Mouse (Mus musculus): ENCODE measurements around the gene Sbno1. TPM values are rescaled to one million over a fixed set of nuclear protein-coding genes. Genes with fewer than 3 reads are reported as not detected.
"Not testable (repeated sequence)": the region's sequence is repeated elsewhere in the genome, so short reads cannot be mapped to it uniquely, and the experiment has no call there.

The Sbno1 gene
- polyA plus RNA-seq, 1 experiment from 2014 or later: 102 TPM

DNA sequence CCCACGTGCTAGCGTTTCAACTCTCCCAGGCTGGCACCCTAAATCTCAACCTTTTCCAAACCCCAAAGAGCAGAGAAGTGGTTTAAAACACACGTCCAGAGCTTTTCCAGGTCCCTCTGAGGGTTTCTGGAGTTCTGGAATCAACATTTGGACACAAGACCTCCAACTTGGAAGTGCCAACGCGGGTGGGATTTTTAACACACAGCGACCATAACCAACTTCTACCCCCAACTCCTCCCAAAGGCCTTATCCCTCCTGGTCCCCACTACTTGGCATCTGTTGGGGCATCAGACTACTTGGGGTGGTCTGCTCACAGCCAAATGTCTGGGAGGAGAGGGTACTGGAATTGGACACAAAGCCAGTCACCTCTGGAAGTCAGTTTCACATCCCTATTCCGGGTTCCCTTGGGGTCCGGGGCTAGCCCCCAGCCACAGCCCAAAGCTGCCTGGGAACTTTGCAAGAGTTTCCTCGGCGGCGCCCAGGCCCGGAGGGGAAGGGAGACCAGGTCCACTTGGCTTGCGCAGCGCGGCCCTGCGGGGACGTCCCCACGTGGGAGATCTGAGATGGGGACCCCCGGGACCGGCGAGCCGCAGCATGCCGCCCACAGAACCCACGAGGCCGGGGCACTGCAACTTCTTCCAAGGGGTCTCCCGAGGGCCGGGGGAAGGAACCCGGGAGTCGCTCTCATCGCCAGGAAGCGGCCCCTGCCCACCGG, 72.6 kb downstream of the Sbno1 start:
- H3K27ac ChIP-seq (ENCODE audit: low read depth, low read length): peak overlapping the region; percentile 99
- peaks cover 21% of the 10 kb centered on the region for H3K36me3 ChIP-seq (ENCODE audit: control insufficient read depth, insufficient read depth, low read length)
- no peaks in the 10 kb centered on the region for H3K9me3 ChIP-seq (ENCODE audit: control insufficient read depth, low read length)
- 0% methylated on average over 30 of the region's 32 CpGs for WGBS
- H3K9ac ChIP-seq (ENCODE audit: low read depth, low read length): peak overlapping the region; percentile 100
- H3K27me3 ChIP-seq (ENCODE audit: control insufficient read depth, insufficient read depth, low read length): no peaks in the 10 kb centered on the region
- H3K4me3 ChIP-seq (ENCODE audit: low read length): peak overlapping the region; percentile 96
- peak overlapping the region; percentile 79 for H3K4me2 ChIP-seq (replicated peaks; ENCODE audit: low read depth, low read length)
- H3K4me1 ChIP-seq (ENCODE audit: control insufficient read depth, insufficient read depth, low read length): peaks cover 14% of the 10 kb centered on the region
- 0 out of 2 replicates have a peak, but pooled peaks have one; percentile 1 for ATAC-seq (ENCODE audit: low FRiP score, low TSS enrichment)

DNA sequence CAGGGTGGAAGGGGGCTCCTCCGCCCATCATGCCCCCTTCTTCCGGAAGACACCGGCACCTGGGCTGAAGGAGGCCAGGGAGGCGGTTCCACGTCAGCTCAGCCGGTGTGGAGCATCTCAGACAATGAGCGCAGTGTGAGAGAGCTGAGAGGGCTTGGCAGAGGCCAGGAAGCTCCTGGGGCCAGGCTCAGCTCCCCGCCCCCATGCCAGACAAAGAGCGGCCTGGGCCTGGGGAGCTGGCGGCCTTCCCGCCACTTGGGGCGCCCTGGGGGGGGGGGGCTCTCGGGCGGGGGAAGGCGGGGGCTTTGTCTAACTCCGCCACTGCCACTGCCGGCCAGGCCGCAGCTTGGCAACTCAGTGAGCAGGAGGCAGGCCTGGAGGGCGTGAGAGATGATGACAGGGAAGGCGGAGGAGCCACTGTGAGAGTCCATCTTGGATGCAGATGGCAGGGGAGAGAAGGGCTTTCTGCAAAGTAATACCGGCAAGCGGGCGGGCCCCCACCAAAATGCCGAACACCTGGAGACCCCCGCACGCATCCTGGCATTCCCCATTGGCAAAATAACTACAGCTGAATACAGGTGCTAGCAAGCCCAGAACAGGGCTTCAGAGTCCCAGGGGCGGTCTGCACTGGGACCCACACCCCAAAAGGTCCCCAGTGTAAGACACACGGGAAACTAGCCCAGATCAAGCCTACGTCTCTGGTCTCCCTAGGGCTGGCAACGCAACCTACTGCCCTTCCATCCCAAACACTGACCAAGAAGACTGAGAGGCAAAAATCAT, 73.5 kb downstream of the Sbno1 start:
- peaks cover 14% of the 10 kb centered on the region for H3K4me1 ChIP-seq (ENCODE audit: control insufficient read depth, insufficient read depth, low read length)
- no peaks in the 10 kb centered on the region for H3K27me3 ChIP-seq (ENCODE audit: control insufficient read depth, insufficient read depth, low read length)
- peak overlapping the region; percentile 79 for H3K4me2 ChIP-seq (replicated peaks; ENCODE audit: low read depth, low read length)
- H3K36me3 ChIP-seq (ENCODE audit: control insufficient read depth, insufficient read depth, low read length): peaks cover 25% of the 10 kb centered on the region
- WGBS: under 1% methylated on average over 30 of the region's 30 CpGs
- ATAC-seq (ENCODE audit: low FRiP score, low TSS enrichment): peak; percentile 88
- peak overlapping the region; percentile 100 for H3K9ac ChIP-seq (ENCODE audit: low read depth, low read length)
- peak overlapping the region; percentile 96 for H3K4me3 ChIP-seq (ENCODE audit: low read length)
- H3K9me3 ChIP-seq (ENCODE audit: control insufficient read depth, low read length): no peaks in the 10 kb centered on the region
- peak overlapping the region; percentile 99 for H3K27ac ChIP-seq (ENCODE audit: low read depth, low read length)

DNA sequence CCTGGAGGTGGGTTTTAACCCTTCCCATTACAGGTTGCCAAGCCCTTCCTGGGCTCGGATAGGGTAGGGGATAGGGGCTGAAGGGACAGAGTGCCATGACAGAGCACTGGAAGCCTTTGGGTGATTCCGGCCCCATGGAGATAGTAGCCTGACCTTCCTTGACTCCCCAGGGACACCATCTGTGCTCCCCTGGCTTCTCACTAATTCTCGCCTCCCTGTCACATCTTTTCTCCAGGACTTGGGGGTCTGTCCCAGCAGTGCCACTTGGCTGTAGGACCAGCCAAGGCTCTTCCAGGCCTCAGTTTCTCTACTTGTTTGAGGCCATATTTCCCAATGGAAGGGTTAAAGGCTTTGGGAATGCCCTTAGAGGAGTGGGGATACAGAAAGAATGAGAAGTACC, 74.2 kb downstream of the Sbno1 start:
- no peaks in the 10 kb centered on the region for H3K27me3 ChIP-seq (ENCODE audit: control insufficient read depth, insufficient read depth, low read length)
- peak overlapping the region; percentile 99 for H3K27ac ChIP-seq (ENCODE audit: low read depth, low read length)
- no peaks in the 10 kb centered on the region for H3K9me3 ChIP-seq (ENCODE audit: control insufficient read depth, low read length)
- peaks cover 14% of the 10 kb centered on the region for H3K4me1 ChIP-seq (ENCODE audit: control insufficient read depth, insufficient read depth, low read length)
- H3K9ac ChIP-seq (ENCODE audit: low read depth, low read length): peak overlapping the region; percentile 100
- H3K4me2 ChIP-seq (replicated peaks; ENCODE audit: low read depth, low read length): peak overlapping the region; percentile 79
- WGBS: 36% methylated on average over 3 of the region's 3 CpGs
- peaks cover 31% of the 10 kb centered on the region for H3K36me3 ChIP-seq (ENCODE audit: control insufficient read depth, insufficient read depth, low read length)
- ATAC-seq (ENCODE audit: low FRiP score, low TSS enrichment): no peak
- peak overlapping the region; percentile 96 for H3K4me3 ChIP-seq (ENCODE audit: low read length)

DNA sequence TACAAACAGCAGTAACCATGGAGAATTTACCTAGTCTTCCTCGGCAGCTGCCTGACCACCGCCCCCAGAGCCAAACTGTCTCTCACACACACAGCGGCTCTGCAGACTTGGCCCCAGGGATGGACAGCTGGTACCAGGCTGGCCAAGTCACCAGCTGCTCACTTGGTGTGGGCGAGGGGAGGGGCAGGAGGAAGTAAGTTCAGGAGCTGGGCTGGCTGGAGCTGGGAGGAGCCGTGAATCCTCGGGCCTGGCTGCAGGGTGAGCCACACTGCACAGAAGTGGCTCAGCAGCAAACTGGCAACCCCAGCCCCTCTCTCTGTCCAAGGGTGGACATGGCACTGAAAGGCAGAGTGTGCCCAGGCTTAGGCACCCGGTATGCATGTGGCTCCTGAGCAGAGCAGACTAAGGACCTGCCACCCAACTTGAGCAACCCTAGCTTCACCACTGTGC, 74.7 kb downstream of the Sbno1 start:
- peaks cover 36% of the 10 kb centered on the region for H3K36me3 ChIP-seq (ENCODE audit: control insufficient read depth, insufficient read depth, low read length)
- ATAC-seq (ENCODE audit: low FRiP score, low TSS enrichment): peak; percentile 22; the same call in 1 of the 2 replicates
- peak overlapping the region; percentile 99 for H3K27ac ChIP-seq (ENCODE audit: low read depth, low read length)
- H3K9ac ChIP-seq (ENCODE audit: low read depth, low read length): peak overlapping the region; percentile 100
- 15% methylated on average over 7 of the region's 7 CpGs for WGBS
- no peaks in the 10 kb centered on the region for H3K9me3 ChIP-seq (ENCODE audit: control insufficient read depth, low read length)
- peaks cover 14% of the 10 kb centered on the region for H3K4me1 ChIP-seq (ENCODE audit: control insufficient read depth, insufficient read depth, low read length)
- peak overlapping the region; percentile 96 for H3K4me3 ChIP-seq (ENCODE audit: low read length)
- no peaks in the 10 kb centered on the region for H3K27me3 ChIP-seq (ENCODE audit: control insufficient read depth, insufficient read depth, low read length)
- H3K4me2 ChIP-seq (replicated peaks; ENCODE audit: low read depth, low read length): peak overlapping the region; percentile 79

DNA sequence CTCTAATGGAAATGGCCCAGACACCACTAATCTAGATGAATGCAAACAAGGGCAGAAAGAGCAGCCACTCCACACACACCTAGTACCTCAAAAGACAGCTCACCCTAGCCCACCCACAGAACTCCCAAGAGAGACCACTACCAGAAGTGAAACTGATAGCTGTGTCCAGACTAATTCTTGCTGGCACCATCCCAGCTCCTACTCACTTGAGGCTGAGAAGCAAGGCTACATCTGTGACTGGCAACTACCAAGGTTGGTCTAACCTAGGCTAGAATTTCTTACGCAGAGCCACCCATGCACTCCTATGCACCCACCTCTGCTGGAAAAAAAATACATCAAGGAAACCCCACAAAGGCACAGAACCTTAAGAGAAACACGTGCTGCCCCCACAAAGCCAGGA, 75.5 kb downstream of the Sbno1 start:
- Histone ChIP-seq H3K4me2 (replicated peaks; ENCODE audit: low read depth, low read length) (no peak overlapping the region; the same call in 1 of the 2 replicates), H3K4me3 (ENCODE audit: low read length) (no peak overlapping the region)
- no peak for ATAC-seq (ENCODE audit: low FRiP score, low TSS enrichment)

DNA sequence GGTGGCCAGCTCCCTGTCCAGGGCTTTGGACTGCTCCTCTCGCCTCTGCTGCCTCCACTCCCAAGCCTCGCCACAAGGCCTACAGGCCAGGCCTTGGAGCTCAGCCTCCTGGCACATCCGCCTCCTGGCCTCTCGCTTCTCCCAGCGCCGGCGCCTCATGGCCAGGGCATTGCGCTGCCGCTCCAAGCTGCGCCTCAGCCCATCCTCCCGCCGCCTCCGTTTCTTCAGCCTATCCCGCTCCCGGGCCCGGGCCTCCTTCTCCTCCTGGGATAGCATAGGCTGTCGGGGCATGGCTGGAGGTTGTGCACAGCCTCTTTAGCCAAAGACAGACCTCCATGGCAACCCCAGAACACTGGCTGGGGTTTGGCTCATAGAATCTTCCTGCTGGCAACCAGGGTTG, 76.6 kb downstream of the Sbno1 start:
- Histone ChIP-seq H3K27ac (ENCODE audit: low read depth, low read length) (no peak overlapping the region), H3K27me3 (ENCODE audit: control insufficient read depth, insufficient read depth, low read length) (no peaks in the 10 kb centered on the region), H3K36me3 (ENCODE audit: control insufficient read depth, insufficient read depth, low read length) (peaks cover 47% of the 10 kb centered on the region), H3K9ac (ENCODE audit: low read depth, low read length) (no peak overlapping the region), H3K4me2 (replicated peaks; ENCODE audit: low read depth, low read length) (no peak overlapping the region), H3K4me3 (ENCODE audit: low read length) (no peak overlapping the region), H3K9me3 (ENCODE audit: control insufficient read depth, low read length) (no peaks in the 10 kb centered on the region), H3K4me1 (ENCODE audit: control insufficient read depth, insufficient read depth, low read length) (peaks cover 11% of the 10 kb centered on the region)
- 92% methylated on average over 17 of the region's 17 CpGs for WGBS
- ATAC-seq (ENCODE audit: low FRiP score, low TSS enrichment): no peak

More for the DNA sequence above, 75.5 kb downstream of the Sbno1 start:
- WGBS: 79% methylated on average over 2 of the region's 2 CpGs
- Histone ChIP-seq H3K9ac (ENCODE audit: low read depth, low read length) (peak overlapping the region; percentile 23; the same call in 1 of the 2 replicates), H3K4me1 (ENCODE audit: control insufficient read depth, insufficient read depth, low read length) (peaks cover 11% of the 10 kb centered on the region), H3K36me3 (ENCODE audit: control insufficient read depth, insufficient read depth, low read length) (peaks cover 38% of the 10 kb centered on the region), H3K27me3 (ENCODE audit: control insufficient read depth, insufficient read depth, low read length) (no peaks in the 10 kb centered on the region), H3K27ac (ENCODE audit: low read depth, low read length) (no peak overlapping the region), H3K9me3 (ENCODE audit: control insufficient read depth, low read length) (no peaks in the 10 kb centered on the region)

DNA sequence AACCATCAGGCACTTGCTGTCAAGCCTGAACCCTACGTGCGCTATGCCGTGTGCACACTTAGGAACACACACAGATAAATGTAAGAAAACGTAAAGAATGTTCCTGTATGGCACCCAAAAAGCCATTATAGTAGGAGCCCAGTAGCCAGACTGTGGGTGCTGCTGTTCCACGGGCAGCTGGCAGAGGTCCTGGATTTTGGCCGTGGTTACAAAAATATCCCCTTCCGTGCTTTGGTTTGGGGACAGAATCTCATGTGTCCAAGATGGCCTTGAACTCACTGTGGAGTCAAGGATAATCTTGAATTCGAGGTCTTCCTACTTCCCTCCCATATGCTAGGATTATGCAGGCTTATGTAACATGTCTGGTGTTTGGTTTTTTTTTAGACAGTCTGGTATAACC, 82.9 kb downstream of the Sbno1 start:
- 79% methylated on average over 8 of the region's 8 CpGs for WGBS
- 0 out of 2 replicates have a peak, but pooled peaks cover under 1% of the 10 kb centered on the region for H3K4me1 ChIP-seq (ENCODE audit: control insufficient read depth, insufficient read depth, low read length)

DNA sequence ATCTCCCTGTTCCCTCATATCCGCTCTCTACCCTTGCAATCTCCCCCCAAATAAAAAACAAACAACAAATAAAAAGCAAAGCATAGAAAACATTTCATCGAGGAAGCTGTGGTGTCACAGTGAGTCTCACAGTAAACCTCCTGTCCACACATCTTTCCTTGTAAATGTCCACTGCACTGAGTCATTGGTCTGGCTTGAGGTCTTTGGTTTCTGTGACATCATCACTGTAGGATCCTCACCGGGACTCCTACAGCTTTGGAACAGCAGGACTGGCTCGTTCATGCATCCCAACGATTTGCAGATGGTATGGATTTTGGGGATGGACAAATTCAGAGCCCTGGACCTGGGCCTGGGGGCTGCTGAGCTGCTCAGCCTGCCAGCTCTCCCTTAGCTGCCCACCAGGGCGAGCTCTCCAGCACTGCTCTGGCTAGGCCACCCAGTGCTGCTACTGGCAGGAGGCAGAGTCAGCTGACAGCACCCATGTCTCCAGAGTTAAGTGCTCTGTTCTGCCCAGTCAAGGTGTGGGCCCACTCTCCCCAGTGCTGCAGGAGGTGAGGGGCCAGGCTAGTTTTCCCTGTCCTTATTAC, 84.0 kb downstream of the Sbno1 start:
- 64% methylated on average over 6 of the region's 6 CpGs for WGBS
- not testable (repeated sequence) for H3K27me3 ChIP-seq (ENCODE audit: control insufficient read depth, insufficient read depth, low read length); H3K9ac ChIP-seq (ENCODE audit: low read depth, low read length); H3K4me2 ChIP-seq (replicated peaks; ENCODE audit: low read depth, low read length); H3K4me1 ChIP-seq (ENCODE audit: control insufficient read depth, insufficient read depth, low read length); H3K9me3 ChIP-seq (ENCODE audit: control insufficient read depth, low read length); H3K4me3 ChIP-seq (ENCODE audit: low read length); H3K27ac ChIP-seq (ENCODE audit: low read depth, low read length)
- 0 out of 2 replicates have a peak, but pooled peaks have one; percentile 50 for ATAC-seq (ENCODE audit: low FRiP score, low TSS enrichment)
- peaks cover 22% of the 10 kb centered on the region for H3K36me3 ChIP-seq (ENCODE audit: control insufficient read depth, insufficient read depth, low read length)

More for the DNA sequence above, 82.9 kb downstream of the Sbno1 start:
- Histone ChIP-seq H3K36me3 (ENCODE audit: control insufficient read depth, insufficient read depth, low read length) (peaks cover 27% of the 10 kb centered on the region), H3K4me2 (replicated peaks; ENCODE audit: low read depth, low read length) (no peak overlapping the region), H3K4me3 (ENCODE audit: low read length) (no peak overlapping the region), H3K27me3 (ENCODE audit: control insufficient read depth, insufficient read depth, low read length) (no peaks in the 10 kb centered on the region), H3K9ac (ENCODE audit: low read depth, low read length) (no peak overlapping the region), H3K27ac (ENCODE audit: low read depth, low read length) (no peak overlapping the region), H3K9me3 (ENCODE audit: control insufficient read depth, low read length) (no peaks in the 10 kb centered on the region)
- ATAC-seq (ENCODE audit: low FRiP score, low TSS enrichment): no peak

Data from kidney, embryonic 14.5 days (tissue).